Mouse (Mus musculus) thymus, adult 2 months (tissue): ENCODE results near the gene Pgpep1l. TPM values are rescaled to one million over a fixed set of nuclear protein-coding genes. Genes with fewer than 3 reads are reported as not detected.
"Not testable (repeated sequence)": the region's sequence is repeated elsewhere in the genome, so short reads cannot be mapped to it uniquely, and the experiment has no call there.

Source experiments
- DNase-seq: peaks from one replicate; pipeline ENCODE4 v3.0.0; 2021
- H3K27ac ChIP-seq: fragments of 200-500 bp; 2 replicates; pipeline ENCODE4 v1.5.1; 2012; ENCODE audit warnings: low read length, control low read depth; ENCODE audit not compliant: control insufficient read depth, insufficient read depth
- H3K27me3 ChIP-seq: fragments of 200-500 bp; 2 replicates; pipeline ENCODE4 v1.6.1; 2012; ENCODE audit warnings: mild to moderate bottlenecking, low read length, moderate library complexity, mixed read lengths; ENCODE audit not compliant: control insufficient read depth, insufficient read depth
- H3K36me3 ChIP-seq: fragments of 200-500 bp; 2 replicates; pipeline ENCODE4 v1.6.1; 2012; ENCODE audit warnings: mild to moderate bottlenecking, low read length, moderate library complexity; ENCODE audit not compliant: control insufficient read depth, insufficient read depth
- H3K4me1 ChIP-seq: fragments of 200-500 bp; replicated peaks from 2 replicates; pipeline ENCODE4 v1.6.1; 2012; ENCODE audit warnings: low read length; ENCODE audit not compliant: control insufficient read depth, insufficient read depth
- H3K4me3 ChIP-seq: fragments of 200-500 bp; 2 replicates; pipeline ENCODE4 v1.5.1; 2012; ENCODE audit warnings: mild to moderate bottlenecking, low read length, control low read depth, moderate library complexity; ENCODE audit not compliant: control insufficient read depth, insufficient read depth
- CTCF ChIP-seq: fragments of 200-500 bp; IDR thresholded peaks from 2 replicates; pipeline ENCODE4 v1.5.1; 2012; ENCODE audit warnings: mild to moderate bottlenecking, control low read depth, low read length, moderate library complexity, borderline replicate concordance; ENCODE audit not compliant: control insufficient read depth, poor library complexity, insufficient read depth; ENCODE audit errors: extremely low read depth
- POLR2A ChIP-seq: fragments of 200-500 bp; IDR thresholded peaks from 2 replicates; pipeline ENCODE4 v1.6.1; 2012; ENCODE audit warnings: mild to moderate bottlenecking, low read length, control low read depth, moderate library complexity; ENCODE audit not compliant: control insufficient read depth, poor library complexity, insufficient read depth; ENCODE audit errors: extremely low read depth
- WGBS: fragments of 180-500 bp; shearing (Covaris S2); methylation state at CpG from one replicate; pipeline ENCODE4 v1.1.7; 2018; 5-methylcytosine and 5-hydroxymethylcytosine counted together
- polyA plus RNA-seq: library from polyadenylated mRNA; depleted of rRNA; stranded (reverse); fragments of >200 nt; gene quantifications from 2 replicates; pipeline ENCODE4 v1.2.3, GENCODE M21; 2012

Gene Pgpep1l
- polyA plus RNA-seq, 1 experiment = 1.5 TPM

DNA sequence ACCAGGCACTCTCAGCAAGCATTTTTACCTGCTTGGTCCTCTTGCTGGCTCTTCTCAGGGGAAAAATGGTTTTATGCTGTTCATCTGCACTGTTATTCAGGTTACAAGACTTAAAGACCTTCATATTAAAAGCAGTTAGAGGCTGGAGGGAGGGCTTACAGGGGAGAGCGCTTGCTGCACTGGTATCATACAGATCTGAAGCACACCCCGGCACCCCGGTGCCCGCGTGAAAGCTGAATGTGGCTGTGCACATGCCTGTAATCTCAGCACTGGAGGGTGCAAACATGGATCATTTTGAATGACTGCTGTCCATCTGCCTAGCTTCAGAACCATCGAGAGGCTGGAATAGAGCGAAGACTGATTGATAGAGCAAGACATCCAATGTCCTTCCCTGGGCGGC lies 25.0 kb upstream of the Pgpep1l start:
- no peak overlapping the region for H3K4me3 ChIP-seq
- WGBS = 67% methylated on average over 8 of the region's 8 CpGs
- TF ChIP-seq CTCF = no peak
- no peak for TF ChIP-seq POLR2A
- no peak for DNase-seq
- H3K36me3 ChIP-seq = 0 out of 2 replicates have a peak, but pooled peaks cover 4% of the 10 kb centered on the region
- peak overlapping the region; percentile 49 for H3K27ac ChIP-seq
- H3K27me3 ChIP-seq = no peaks in the 10 kb centered on the region
- peaks cover 64% of the 10 kb centered on the region for H3K4me1 ChIP-seq

DNA sequence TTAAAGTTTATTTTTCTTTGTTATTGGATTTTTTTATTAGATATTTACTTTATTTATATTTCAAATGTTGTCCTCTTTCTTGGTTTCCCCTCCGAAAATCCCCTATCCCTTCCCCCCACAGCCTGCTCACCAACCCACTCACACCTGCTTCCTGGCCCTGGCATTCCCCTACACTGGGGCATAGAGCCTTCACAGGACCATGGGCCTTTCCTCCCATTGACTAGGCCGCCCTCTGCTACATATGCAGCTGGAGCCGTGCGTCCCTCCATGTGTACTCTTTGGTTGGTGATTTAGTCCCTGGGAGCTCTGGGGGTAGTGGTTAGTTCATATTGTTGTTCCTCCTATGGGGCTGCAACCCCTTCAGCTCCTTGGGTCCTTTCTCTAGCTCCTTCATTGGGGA lies 24.0 kb upstream of the Pgpep1l start:
- Histone ChIP-seq H3K27ac (peak overlapping the region; percentile 96), H3K4me3 (peak overlapping the region; percentile 29), H3K4me1 (peaks cover 62% of the 10 kb centered on the region)
- peak; percentile 51 for DNase-seq
- not testable (repeated sequence) for H3K36me3 ChIP-seq, H3K27me3 ChIP-seq
- WGBS = 28% methylated on average over 4 of the region's 4 CpGs

DNA sequence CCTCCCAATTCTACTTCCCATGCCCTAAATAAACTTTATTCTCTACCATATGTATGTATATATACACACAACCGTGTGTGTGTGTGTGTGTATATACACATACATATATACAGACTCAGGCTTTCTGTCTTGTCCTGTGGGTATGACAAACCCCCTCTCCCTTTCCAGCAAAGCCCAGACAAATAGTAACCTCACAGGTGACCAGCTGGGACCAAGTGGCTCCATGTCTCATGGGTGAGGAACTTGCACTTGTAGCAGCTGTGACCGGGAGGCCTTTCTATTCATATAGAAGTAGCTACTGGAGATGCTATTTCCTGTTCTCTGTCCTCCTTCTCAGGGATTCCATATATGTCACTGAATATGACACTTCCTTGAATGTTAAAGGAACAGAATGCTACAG lies 23.5 kb upstream of the Pgpep1l start:
- Histone ChIP-seq H3K27me3 (no peaks in the 10 kb centered on the region), H3K4me1 (peaks cover 58% of the 10 kb centered on the region), H3K36me3 (0 out of 2 replicates have a peak, but pooled peaks cover 6% of the 10 kb centered on the region), H3K4me3 (peak overlapping the region; percentile 33; the same call in 1 of the 2 replicates), H3K27ac (peak overlapping the region; percentile 96)
- TF ChIP-seq POLR2A (no peak), CTCF (no peak)
- 34% methylated on average over 2 of the region's 2 CpGs for WGBS
- no peak for DNase-seq

DNA sequence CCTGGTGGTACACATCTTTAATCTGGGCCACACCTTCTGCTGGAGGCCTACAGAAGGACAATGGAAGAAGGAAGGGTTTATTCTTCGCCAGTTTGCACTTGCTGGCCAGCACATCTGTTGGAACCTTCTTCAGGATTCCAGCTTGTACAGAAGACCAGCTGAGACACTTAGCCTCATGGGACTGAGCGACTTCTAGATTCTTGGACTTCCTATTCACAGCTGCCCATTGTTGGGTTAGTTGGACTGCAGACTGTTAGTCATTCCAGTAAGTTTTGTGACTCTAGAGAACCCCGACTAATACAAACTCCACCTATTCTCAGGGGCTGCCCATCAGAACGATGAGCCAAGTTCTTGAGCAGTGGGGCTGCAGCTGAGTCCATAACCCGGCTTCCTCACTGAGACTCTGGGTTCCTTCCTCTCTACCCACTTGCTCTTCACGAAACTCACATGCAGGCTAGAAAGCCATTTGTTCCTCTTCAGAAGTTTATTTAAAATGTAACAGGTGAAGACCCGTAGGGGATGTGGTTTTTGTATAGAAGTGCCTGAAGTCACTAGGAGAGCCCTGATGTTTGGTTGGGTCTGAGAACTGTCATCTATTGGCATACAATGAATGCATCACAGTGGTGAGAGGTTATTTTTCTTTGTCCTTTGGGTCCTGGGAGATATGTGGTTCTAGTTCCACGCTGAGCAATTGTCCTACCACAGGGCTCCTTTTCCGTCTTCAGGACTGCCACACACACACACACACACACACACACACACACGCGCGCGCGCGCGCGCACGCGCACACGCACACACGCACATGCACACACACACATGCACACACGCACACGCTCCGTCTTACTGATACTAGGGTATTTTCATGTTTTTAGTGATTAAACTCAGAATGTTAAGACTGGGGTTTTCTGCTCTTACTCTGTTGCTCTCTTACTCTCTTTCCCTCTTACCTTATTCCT lies 22.8 kb upstream of the Pgpep1l start:
- peaks cover 59% of the 10 kb centered on the region for H3K4me1 ChIP-seq
- DNase-seq = peak; percentile 66
- peak overlapping the region; percentile 16 for H3K4me3 ChIP-seq
- 0 out of 2 replicates have a peak, but pooled peaks cover 6% of the 10 kb centered on the region for H3K36me3 ChIP-seq
- TF ChIP-seq POLR2A (no peak), CTCF (no peak)
- WGBS = 67% methylated on average over 24 of the region's 24 CpGs
- no peaks in the 10 kb centered on the region for H3K27me3 ChIP-seq
- peak overlapping the region; percentile 96 for H3K27ac ChIP-seq

DNA sequence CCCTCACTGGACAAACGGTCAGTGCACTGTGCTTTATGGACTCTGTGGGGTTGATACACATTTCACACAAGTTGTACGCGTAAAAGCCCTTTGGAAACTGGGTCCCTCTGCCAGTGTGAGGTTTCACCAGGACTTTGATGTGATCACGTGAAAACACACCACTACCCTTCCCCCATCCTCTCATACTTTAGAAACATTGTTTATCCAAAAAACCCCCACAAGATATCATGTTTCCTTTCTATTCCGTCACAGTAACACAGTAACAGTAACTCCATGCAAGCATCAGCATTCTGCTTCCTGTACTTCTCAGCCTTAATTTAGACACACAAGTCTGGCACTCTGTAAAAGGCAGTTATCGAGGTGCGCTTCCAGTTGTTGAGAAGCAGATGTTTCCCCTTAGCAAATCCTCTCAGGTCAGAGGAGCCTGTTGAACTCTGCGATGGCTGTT lies 21.8 kb upstream of the Pgpep1l start:
- H3K36me3 ChIP-seq = 0 out of 2 replicates have a peak, but pooled peaks cover 6% of the 10 kb centered on the region
- peak overlapping the region; percentile 14 for H3K4me3 ChIP-seq
- peak; percentile 63 for DNase-seq
- WGBS = 7% methylated on average over 8 of the region's 8 CpGs
- no peak for TF ChIP-seq POLR2A
- no peak for TF ChIP-seq CTCF
- H3K27ac ChIP-seq = peak overlapping the region; percentile 96
- H3K27me3 ChIP-seq = no peaks in the 10 kb centered on the region
- peaks cover 55% of the 10 kb centered on the region for H3K4me1 ChIP-seq

DNA sequence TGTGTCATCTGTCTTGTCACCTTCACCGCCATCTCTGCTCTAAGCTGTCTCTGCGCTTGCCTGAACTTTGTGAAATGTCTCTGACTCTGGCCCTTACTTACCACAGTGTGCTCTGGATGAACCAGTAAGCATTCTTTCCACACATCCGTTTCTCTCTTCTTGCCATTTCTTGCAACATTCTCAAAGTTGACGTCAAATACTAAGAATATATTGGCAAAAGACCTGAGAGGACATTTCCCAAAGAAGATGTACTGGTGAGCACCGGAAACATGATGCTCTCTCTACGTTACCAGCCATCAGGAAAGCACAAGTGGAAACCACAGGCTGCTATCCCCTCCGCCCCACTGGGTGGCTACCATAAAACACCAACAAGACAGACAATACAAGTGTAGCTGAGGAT lies 19.7 kb upstream of the Pgpep1l start:
- TF ChIP-seq CTCF (no peak), POLR2A (no peak)
- Histone ChIP-seq H3K36me3 (0 out of 2 replicates have a peak, but pooled peaks cover 6% of the 10 kb centered on the region), H3K4me1 (peaks cover 55% of the 10 kb centered on the region), H3K27me3 (no peaks in the 10 kb centered on the region), H3K27ac (peak overlapping the region; percentile 57), H3K4me3 (no peak overlapping the region)
- DNase-seq = no peak
- WGBS = 64% methylated on average over 7 of the region's 7 CpGs

DNA sequence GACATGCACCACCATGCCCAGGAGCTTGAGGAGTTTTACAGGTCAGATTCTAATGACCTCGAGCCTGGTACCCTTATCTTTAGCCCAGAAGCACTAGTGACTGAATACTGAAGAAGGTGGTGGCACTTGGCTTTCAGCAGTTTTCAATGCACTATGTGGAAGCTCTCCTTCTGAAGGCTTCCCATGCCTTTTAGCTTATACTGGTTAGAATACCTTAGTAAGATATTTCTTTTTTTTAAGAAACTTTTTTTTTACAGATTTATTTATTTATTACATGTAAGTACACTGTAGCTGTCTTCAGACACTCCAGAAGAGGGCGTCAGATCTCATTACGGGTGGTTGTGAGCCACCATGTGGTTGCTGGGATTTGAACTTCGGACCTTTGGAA lies 19.1 kb upstream of the Pgpep1l start:
- not testable (repeated sequence) for H3K27me3 ChIP-seq, DNase-seq, H3K4me3 ChIP-seq, H3K36me3 ChIP-seq
- Histone ChIP-seq H3K27ac (peak overlapping the region; percentile 87; the same call in 1 of the 2 replicates), H3K4me1 (peaks cover 57% of the 10 kb centered on the region)
- WGBS = 70% methylated on average over 4 of the region's 4 CpGs
